Mouse (Mus musculus): ENCODE data around the gene Wars.

Wars gene

DNA sequence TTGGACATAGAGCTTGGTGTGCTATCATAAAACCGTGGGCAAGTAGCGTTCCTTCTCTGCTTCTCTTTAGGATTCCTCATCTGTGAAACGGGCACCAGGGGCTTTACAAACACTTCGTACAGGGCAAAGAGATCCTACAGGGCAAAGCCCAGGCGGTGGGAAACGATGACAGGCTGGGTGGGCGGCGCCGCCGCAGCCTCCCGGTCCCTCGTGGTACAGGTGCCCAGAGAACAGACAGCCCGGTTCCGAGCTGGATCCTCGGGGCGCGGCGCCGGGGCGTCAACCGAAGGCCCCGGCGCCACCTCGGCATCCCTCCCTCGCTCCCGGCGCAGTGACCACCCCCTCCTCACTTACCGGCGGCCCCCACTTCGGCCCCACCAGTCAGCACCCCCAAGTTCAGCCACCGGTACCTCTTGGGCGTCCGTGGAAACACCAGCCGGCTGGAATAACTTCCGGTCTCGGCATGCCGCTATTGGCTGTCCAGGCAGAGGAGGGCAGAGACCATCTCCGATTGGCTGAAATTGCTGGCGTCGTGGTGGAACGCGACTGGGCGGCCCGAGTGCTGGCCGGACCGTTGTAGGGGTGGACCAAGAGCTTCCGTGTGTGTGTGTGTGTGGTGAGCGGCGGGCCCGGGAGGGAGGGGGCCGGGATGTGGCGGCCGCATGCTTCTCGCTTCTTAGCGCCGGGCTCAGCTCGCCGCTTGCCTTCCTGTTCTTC, at the start of gene Wars:
Gene Wars, minus strand, starts transcription at position 460 of the 717 bp plus-strand sequence.
- peak; percentile 97 for DNase-seq (ENCODE audit: extremely low spot score, low spot score)

DNA sequence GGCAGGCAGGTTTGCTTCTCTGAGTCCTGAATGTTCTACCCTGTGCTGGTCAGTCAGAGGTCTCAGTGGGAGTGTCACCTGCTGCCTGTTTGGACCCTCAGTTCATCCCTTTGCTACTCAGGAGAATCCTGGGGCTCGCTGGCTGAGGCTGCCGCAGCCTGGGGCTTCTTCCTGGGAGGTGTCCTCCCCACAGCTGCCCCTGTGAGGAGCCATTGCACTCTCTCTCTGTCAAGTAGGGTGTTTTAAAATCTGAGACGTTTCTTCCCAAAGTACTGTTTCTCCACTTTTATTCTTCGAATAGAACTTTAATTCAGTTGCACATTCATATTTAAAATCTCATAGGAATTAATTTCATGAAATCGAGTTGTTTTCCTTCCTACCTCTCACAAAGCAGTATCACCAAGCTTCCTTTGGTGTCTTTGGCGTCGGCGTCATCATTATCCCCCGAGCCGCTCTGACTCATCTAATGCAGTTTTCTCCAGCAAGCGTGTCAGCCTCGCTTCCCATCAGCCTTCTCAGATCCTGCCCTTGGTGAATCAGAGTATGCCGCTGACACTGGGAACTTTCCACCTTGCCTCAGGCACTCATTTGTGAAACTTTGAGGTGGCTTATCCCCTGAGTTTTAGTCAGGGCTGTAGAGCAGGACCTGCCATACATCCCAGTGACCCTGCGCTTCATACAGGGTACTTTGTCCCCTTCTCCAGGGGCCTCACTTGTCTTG, 48.4 kb upstream of the Wars start:
- DNase-seq (ENCODE audit: extremely low spot score, low spot score): no peak

DNA sequence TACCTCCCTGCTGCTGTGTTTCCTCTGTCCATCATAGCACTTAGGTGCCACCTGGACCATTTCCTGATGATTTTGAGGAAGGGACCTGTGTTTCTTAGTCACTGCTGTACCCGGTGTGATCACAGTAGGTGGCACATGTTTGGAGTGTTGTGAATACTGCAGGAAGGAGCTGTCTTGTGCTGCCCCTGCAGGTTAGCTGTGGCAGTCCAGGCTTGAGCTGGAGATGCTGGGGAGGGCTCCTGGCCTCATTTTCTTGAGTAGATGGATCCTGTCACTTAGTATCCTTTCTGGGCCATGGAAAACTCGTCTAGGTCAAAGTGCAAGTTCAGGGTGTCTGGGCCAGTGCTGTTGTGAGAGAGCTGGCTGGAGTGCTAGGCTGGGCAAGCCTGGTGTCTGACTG, 47.3 kb upstream of the Wars start:
- no peak for DNase-seq (ENCODE audit: extremely low spot score, low spot score)

DNA sequence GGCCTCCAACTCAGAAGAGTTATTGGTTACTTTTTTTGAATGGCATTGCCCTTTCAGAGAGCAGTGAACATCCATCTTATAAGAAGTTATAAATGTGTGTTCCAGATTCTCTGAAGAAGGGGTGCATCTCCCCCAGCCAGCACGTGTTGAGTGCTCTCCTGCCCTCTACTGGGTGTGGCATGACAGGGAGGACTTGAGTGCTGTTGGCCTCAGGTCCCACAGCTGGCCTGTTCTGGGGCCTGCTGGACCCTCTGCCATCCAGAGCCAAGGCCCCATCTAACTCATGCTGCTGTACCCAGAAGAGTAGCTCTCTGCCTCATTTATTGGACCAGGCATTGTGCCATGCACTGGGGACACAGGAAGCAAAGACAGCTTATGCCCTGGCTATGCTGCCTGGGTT, 46.3 kb upstream of the Wars start:
- no peak for DNase-seq (ENCODE audit: extremely low spot score, low spot score)

DNA sequence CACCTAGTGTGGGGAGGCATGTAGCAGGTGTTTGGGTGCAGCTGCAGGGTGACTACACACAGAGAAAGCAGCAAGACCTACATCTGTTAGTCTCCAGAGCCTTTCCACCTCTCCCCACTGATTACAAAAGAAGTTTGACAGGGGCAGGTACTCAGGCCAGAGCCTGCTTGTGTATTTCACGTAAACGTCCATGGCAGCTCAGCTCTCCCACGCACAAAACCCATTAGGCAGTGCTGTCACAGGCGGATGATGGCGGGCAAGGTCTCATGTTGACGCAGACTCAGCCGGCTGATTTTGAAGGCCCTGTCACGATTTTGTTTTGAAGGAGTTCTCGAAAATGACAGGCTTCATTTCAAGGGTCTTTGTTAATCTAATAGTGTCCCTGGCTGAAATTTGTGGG, 45.3 kb upstream of the Wars start:
- DNase-seq (ENCODE audit: extremely low spot score, low spot score): no peak

DNA sequence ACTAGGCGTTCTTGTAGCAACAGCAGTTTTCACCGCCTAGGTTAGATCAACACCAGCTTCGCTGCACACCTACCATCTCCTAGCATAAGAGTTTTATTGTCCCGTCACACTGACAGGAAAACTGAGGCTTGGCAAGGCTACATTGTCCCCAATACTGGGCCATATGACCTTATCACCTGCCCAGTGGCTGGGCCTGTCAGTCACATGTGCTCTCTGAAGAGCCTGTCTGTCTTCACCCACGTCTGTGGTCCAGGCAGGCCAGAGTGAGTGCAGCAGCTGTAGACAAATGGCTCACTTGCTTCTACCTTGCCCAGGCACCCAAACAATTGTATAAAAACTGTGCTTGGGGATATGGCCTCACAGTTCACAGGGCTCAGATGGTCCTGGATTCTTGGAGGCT, 44.9 kb upstream of the Wars start:
- DNase-seq (ENCODE audit: extremely low spot score, low spot score): no peak

DNA sequence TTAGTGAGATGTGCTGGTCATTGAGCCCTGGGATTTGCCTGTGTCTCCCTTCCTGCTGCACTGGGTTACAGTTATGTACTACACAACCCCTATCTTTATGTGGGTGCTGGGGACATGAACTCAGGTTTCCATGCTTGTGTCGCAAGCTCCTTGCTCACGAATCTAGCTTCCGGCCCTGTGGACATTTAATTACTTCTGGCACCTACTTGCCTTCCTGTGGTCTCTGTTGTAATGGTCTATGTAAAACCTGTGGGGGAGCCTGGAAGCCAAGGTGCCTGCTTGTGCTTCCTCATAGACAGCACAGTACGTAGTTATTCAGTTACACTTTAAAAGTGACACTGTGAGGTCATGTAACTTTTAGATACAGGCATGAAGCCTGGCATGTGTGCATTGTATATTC, 43.5 kb upstream of the Wars start:
- DNase-seq (ENCODE audit: extremely low spot score, low spot score): no peak

DNA sequence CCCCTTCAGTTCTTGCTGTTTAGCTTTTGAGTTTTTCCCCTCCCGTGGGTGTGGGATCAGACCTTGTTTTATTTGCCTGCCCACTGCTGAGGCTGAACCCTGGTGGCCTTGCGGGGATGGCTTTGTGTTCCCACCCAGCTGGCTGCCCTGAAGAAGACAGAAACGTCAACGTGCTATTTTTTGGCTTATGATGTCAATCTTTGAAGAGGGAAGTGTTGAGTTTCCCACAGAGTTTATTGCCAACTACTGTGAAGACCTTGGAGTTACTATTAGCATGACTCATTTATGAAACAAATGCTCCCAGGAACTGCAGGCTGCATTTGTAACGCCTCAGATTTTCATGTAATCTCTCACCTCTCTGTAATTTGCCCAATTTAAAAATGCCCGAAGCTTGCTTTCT, 42.9 kb upstream of the Wars start:
- DNase-seq (ENCODE audit: extremely low spot score, low spot score): no peak

DNA sequence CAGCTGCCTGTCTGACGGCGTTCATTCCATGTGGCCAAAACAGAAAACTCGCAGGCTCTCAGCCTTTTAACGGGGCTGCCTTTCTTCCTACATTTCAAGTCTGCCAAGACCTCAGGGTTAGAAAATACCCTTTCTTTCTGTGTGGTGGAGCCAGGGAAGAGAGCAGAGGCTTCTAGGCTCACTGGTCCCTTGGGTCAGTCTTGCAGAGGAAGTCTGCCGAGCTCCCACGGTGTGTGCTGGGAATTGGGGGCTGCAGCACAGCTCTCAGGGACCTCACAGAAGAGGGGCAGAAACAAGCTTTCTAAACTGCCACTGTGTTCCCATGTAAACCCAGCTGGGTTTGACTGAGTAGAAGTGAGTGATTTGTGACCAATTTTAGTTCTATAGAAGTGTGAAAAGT, 40.3 kb upstream of the Wars start:
- no peak for DNase-seq (ENCODE audit: extremely low spot score, low spot score)

DNA sequence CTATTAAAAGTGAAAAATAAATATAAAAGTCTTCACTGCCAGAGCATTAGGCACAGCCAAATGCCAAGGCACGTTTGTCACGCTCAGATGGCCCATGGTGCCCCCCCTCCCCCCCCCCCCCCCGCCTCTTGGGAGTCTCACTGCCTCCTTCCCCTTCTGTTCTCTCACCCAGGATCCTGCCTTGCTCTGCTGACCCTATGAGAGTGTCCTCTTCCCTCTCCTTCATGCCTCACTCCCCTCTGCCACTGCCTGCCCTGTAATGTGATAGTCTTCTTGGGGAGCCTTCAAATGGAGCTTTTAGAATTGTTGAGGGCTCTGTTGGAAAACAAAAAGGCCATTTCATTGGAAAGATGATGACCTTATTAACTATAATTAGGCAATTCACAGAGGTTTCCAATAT, 38.1 kb upstream of the Wars start:
- DNase-seq (ENCODE audit: extremely low spot score, low spot score): no peak

DNA sequence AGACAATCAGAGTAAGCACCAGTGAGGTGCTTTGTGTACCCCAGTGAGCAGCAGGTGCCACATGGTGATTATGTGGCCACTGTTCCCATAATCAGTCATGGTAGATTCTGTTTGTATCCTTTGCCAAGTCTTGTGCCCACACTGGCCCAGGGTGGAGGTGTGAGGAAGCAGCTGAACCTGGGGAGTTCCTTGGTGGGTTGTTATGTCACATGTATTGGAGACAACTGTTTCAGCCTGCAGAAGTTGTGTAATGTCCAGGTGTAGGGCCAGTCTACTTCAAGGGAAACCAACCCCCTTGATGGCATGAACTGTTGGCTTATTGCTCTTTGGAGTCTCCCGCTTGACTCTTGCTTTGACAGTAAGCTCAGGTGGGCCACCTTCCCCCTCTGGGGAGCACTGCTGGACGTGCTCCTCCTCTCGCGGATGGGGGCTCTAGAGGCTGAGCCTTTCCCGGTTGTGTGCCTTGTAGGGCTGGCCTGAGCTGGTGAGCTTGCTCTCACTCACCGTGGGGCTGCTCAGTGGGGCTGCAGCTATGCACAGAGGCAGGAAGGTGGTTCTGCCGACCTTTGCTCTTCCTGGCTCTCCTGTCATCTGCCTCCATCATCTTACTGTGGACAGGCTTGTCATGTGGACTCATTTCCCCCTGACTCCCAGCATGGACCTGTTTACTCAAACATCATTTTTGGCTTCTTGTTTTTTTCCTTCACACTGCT, 37.5 kb upstream of the Wars start:
- DNase-seq (ENCODE audit: extremely low spot score, low spot score): no peak

DNA sequence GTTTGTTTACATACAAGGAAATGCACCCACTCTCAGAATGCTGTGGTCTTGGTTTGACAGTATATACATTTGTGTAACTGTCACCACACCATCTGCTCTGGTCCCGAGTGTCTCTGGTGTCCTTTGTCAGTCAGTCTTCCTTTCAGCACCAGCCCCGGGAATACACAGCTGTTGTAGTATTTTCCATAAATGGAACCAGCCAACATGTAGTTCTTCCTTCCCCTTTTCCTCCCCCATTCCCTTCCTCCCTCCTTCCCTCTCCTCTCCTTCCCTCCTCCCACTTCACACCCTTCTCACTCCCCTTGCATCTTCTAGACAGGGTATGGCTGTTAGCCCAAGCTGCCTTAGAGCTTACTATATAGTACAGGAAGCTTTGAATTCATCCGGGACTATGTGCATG, 35.5 kb upstream of the Wars start:
- no peak for DNase-seq (ENCODE audit: extremely low spot score, low spot score)

DNA sequence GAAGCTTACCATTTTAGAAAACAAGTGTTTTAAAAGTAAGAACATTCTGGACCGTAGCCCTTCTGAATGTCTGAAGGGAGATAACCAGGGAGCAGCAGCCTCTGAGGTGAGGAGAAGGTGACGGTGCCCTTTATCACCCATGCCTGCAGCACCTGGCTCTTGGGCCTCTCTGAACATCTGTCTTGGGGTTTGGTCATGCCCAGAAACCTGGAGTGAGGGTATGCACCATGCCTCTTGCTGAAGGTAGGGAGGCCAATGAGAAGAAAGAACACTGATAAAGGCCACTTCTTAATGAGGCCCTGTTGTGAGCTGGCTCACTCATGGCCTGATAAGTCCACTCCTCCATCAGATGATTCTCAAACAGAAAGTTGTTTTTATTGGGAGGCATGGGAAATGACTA, 34.3 kb upstream of the Wars start:
- DNase-seq (ENCODE audit: extremely low spot score, low spot score): no peak

DNA sequence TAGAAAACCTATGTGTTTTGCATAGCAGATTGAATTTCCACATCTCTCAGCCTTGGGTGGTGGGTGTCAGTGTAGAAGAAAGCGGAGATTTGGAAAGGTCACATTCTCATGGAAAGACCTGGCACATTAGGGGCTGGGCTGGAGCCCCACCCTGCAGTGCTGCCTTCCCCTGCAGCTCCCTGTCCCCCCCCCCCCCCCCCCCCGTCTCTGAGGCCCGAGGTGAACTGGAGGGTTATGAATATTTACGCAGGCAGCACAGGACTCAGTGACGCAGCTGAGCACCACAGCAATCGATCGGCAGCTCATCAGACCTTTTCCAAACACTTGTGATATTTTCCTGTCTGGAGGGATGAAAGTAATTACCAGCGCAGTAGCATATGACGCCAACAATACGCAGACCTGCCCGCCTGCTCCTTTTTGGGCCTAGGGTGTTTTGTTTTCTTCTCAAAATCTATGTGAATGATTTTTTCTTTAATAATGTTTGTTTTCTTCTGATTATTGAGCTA, 32.7 kb upstream of the Wars start:
- no peak for DNase-seq (ENCODE audit: extremely low spot score, low spot score)

DNA sequence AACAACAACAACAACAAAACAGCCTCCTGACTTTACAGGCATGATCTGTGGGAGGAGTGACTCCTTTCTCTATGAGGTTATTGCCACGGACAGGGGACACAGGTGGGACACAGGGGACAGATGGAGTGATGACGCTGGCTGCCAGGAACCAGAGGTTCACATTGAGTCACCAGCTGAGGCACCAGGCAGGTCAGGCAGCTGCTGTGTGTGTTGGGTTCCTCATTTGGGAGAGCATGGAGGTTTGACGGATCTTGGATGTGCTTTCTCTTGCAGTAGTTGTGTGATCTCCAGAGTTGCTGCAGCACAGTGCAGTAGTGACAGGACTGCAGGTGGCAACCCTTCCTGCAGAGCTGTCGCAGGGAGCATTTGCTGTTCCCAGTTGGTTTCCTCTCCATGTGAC, 24.8 kb upstream of the Wars start:
- DNase-seq (ENCODE audit: extremely low spot score, low spot score): no peak

DNA sequence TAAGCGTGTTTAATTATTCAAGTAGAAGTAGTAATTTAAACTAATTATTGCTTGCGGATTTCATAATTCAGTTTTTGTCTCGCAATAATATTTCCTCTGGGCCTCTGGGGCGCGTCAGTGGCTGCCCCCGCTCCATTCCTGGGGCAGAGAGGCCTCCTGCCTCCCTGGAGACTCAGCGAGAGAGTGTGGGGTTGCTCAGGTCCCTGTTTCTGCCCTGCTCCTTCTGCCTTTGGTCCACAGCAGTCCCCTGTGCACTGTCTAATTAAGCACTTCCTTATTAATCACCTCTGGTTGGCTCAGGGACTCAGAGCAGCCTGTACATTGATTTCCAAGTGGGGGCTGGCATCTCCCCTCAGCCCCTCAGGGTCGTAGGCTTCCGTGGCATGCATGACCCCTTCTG, 23.5 kb upstream of the Wars start:
- DNase-seq (ENCODE audit: extremely low spot score, low spot score): no peak

DNA sequence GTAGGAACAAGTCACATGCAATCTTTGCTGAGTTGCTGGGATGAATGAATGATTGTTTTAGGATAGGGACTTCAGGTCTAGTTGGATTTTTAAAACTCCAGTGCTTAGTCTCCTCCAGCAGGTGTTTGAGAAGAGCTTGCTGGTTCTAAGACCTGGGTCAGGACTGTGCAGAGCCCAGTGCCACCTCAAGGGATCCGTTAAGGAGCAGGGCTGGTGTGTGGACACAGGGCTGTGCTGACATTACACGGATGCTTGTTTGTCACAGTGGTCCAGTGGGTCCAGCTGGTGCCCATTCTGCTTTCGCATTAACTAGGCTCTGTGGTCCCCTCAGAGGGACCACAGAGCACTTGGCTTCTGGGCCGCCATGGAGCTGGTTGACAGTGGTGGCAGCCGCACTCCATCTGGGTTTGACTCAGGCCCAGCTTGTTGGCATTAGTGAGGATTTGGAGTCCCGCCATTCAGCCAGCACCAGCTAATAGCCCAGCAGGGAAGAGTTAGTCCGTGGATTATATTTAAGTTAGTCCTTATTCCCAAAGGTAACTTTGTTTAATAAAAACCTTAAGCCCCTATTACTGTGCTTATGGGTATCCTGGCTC, 22.6 kb upstream of the Wars start:
- DNase-seq (ENCODE audit: extremely low spot score, low spot score): no peak

DNA sequence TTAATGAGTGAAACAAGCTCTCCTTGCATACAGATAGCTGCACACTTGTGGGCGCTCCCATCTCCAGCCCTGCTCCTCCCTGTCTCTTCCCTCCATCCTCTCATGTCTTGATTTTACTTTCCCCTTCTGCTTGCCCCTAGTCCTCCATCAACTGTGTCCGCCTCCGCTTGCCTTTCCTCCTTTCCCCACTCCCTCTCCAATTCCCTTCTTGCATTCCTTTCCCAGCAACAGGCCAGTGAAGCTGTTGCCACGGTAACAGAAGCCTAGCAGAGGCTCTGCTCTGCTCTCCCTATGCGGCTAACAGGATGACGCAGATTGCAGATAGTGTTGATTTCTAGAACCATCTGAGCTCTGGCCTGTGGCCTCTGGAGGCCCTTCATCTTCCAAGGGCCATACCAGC, 21.9 kb upstream of the Wars start:
- DNase-seq (ENCODE audit: extremely low spot score, low spot score): peak; percentile 42

DNA sequence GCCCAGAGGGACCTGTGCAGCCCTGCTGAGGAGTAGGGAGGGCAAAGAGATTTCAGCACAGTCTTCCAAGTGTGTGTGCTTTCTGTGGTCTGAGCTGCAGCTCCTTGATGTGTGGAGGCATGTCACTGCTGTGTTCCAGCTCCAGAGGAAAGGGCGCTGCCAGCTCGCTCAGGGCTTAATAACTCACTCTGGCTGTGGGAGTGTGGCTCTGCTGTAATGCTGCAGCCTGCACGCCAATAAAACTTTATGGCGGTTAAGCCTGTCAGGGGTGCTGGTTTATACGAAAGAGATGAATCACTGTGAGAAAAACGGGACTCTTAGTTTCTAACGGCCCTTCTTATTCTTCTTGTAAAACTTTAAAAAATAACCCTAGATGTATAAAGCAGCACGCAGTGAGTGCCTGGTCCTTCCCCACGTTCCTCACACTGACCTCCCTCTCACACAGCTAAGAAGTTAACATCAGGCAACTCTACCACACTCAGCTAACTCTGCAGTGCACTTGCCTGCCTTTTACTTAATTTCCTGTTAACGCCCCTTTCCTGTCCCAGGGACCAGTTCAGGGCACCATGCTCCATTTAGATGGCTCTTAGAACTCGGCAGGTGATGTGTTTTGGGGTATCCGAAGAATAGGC, 20.9 kb upstream of the Wars start:
- no peak for DNase-seq (ENCODE audit: extremely low spot score, low spot score)

DNA sequence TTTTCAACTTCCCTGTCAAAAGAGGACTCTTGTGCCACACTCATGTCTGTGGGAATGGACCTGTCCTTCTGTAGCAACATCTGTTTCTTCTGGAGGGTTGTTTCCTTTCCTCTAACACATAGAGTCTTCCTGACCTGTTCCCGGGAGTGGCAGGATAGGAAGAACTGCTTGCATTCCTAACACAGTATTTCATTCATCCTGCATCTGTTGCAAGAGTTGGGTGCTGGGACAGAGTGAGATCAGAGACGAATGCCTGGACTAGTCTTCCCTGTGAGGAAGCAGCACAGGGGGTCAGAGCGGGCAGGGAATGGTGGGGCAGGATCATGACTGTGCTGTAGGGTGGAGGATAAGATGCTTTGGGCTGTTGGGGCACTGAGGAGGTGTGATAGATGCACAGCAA, 20.2 kb upstream of the Wars start:
- no peak for DNase-seq (ENCODE audit: extremely low spot score, low spot score)

DNA sequence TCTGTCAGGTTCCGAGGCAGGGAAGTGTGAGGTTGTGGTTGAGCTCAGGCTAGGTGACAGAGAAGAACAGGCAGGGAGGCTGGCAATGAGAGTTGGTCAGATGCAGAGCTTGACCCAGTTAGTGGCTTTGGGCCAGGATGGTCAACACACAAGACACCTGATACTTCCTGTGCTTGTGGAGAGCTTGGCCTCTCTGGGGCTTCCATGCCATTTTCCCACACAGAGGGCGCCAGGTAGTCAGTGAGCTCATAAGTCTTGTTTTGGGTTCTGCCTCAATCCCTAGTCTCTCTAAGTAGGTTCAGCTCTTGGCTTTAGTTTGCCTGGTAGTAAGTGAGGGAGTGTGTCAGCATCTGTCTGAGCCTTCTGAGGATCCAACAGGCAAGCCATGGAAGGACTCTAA, 18.5 kb upstream of the Wars start:
- DNase-seq (ENCODE audit: extremely low spot score, low spot score): no peak

Data from neural tube, embryonic 10.5 days (tissue).